Mouse (Mus musculus) testis, adult 2 months (tissue): Measurements from ENCODE around the gene Snapc2. TPM values are rescaled to one million over a fixed set of nuclear protein-coding genes. Genes with fewer than 3 reads are reported as not detected.
A peak's percentile ranks its signal among the peaks of the same experiment; 100 is the strongest.

Experiments
- H3K27ac ChIP-seq: fragments of 200-500 bp; 2 replicates; pipeline ENCODE4 v1.5.1; 2012; ENCODE audit warnings: low read depth, low read length; ENCODE audit not compliant: control insufficient read depth, insufficient read depth
- H3K27me3 ChIP-seq: fragments of 200-500 bp; 2 replicates; pipeline ENCODE4 v1.6.1; 2012; ENCODE audit warnings: mild to moderate bottlenecking, low read length, moderate library complexity; ENCODE audit not compliant: control insufficient read depth, insufficient read depth
- H3K36me3 ChIP-seq: fragments of 200-500 bp; 2 replicates; pipeline ENCODE4 v1.6.1; 2012; ENCODE audit warnings: mild to moderate bottlenecking, low read length; ENCODE audit not compliant: control insufficient read depth, insufficient read depth
- H3K4me1 ChIP-seq: fragments of 200-500 bp; 2 replicates; pipeline ENCODE4 v1.6.1; 2012; ENCODE audit warnings: low read length; ENCODE audit not compliant: control insufficient read depth, insufficient read depth
- H3K4me3 ChIP-seq: fragments of 200-500 bp; 2 replicates; pipeline ENCODE4 v1.5.1; 2012; ENCODE audit warnings: low read depth, mild to moderate bottlenecking, low read length, moderate library complexity, mixed read lengths; ENCODE audit not compliant: control insufficient read depth
- CTCF ChIP-seq: fragments of 200-500 bp; IDR thresholded peaks from 2 replicates; pipeline ENCODE4 v1.5.1; 2012; ENCODE audit warnings: low read depth, mild to moderate bottlenecking, inconsistent platforms, low read length, moderate library complexity; ENCODE audit not compliant: control insufficient read depth, insufficient read depth, insufficient replicate concordance
- POLR2A ChIP-seq: fragments of 200-500 bp; IDR thresholded peaks from 2 replicates; pipeline ENCODE4 v1.6.1; 2012; ENCODE audit warnings: low read depth, mild to moderate bottlenecking, inconsistent platforms, low read length, moderate library complexity; ENCODE audit not compliant: control insufficient read depth
- polyA plus RNA-seq: library from polyadenylated mRNA; depleted of rRNA; stranded (reverse); fragments of >200 nt; gene quantifications from 2 replicates; pipeline ENCODE4 v1.2.3, GENCODE M21; 2012

The Snapc2 gene
- polyA plus RNA-seq, 1 experiment: 16.0 TPM

DNA sequence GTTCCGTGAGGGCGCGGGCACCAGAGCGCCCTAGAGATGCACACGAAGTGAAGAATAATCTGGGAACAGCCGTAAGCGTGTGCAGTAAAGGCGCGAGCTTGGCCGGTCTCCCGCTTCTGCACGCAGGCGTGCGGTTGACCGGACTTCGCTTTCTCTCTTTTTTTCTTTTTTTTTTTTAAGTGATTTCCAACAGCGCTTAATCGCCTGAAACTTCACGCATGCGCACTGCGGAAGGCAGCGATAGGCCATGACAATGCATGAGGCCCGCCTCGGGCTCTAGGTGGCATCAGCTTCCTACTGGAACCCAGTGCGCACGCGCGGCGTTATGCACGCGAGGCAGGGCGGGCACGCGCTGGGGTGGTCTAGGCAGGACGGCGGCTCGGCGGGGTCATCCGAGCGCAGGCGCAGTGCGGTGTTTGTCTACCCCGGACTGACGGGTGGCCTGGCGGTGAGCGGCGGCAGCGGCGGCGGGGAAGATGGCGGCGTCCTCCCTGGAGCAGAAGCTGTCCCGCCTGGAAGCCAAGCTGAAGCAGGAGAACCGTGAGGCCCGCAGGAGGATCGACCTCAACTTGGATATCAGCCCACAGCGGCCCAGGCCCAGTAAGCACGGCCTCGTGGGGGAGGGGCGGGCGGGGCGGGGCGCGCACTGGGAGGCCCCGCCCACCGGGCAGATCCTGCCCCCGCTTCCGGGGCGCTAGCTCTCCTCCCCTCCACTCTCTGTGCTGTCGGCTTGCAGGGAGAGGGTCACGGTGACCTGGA lies 14.3 kb upstream of the Snapc2 start, which contains the start of the genes Map2k7 and Gm49320:
Gene Map2k7, plus strand, starts transcription at position 307 of the 759 bp plus-strand sequence.
Gene Gm49320, plus strand, starts transcription at position 432 of the 759 bp plus-strand sequence.
- Histone ChIP-seq H3K4me3 (peak within 1 kb of the TSS; percentile 96), H3K27ac (peak within 1 kb of the TSS; percentile 95), H3K27me3 (no peaks in the 10 kb centered on the region), H3K4me1 (peaks cover 3% of the 10 kb centered on the region; the same call in 1 of the 2 replicates), H3K36me3 (no peaks in the 10 kb centered on the region)
- TF ChIP-seq CTCF: no peak; the same call in 1 of the 2 replicates
- peak; percentile 45; the same call in 1 of the 2 replicates for TF ChIP-seq POLR2A

DNA sequence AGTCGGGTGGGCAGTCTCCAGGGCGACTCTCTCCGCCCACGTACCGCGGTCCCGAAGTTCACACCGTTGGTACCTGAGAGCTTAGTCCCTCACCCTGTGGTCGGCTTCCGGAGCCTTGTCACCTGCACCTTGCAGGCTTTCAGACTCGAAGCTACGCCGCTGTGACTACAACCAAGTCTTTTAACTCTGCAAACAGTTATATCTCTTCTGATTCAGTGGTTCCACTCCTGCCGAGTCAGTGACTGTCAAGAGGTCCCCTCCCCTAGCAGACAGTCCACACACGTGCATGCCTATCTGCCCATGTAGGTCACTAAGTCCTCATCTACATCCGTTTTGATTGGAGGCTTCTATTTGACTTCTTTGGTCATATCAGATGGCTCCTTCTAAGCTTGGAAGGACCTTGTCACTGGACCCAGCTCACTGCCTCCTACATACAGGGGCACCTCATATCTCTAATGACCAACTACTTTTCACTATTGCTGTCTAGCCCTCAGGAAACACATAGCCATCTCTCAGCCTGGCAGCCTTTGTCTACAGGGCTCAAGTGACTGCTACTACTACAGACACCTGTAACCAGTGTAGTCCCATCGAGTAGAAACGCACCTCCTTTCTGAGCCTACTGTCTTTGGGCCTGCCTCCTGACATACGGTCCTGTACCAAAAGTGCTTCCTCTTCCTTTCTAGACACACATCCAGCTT lies 13.5 kb upstream of the Snapc2 start:
- Histone ChIP-seq H3K4me3 (peak overlapping the region; percentile 96), H3K4me1 (peaks cover 3% of the 10 kb centered on the region; the same call in 1 of the 2 replicates), H3K36me3 (no peaks in the 10 kb centered on the region), H3K27ac (peak overlapping the region; percentile 86), H3K27me3 (no peaks in the 10 kb centered on the region)
- TF ChIP-seq CTCF (no peak), POLR2A (peak; percentile 19; the same call in 1 of the 2 replicates)

DNA sequence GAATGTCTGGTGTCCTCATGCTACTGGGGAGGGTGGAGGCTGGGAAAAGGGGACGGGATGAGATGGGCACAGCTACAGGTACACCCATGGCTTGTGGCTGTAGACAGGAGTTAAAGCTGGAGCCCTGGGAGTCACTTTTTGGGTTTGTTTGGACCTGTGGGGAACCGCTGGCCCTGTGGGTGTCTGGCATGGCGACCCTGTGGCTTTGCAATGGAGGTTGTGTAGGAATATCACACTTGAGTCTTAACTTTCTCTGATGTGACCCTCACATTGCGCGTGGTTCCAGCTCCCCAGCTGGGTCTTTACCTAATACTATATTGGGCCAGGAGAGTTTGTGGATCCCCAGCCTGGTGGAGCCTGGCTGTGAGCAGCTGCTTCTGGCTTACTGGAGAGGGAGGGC lies 7.8 kb upstream of the Snapc2 start:
- no peak overlapping the region for H3K27ac ChIP-seq
- H3K36me3 ChIP-seq: no peaks in the 10 kb centered on the region
- TF ChIP-seq POLR2A: no peak
- no peak for TF ChIP-seq CTCF
- no peak overlapping the region for H3K4me3 ChIP-seq
- H3K4me1 ChIP-seq: peaks cover 9% of the 10 kb centered on the region
- H3K27me3 ChIP-seq: no peaks in the 10 kb centered on the region

DNA sequence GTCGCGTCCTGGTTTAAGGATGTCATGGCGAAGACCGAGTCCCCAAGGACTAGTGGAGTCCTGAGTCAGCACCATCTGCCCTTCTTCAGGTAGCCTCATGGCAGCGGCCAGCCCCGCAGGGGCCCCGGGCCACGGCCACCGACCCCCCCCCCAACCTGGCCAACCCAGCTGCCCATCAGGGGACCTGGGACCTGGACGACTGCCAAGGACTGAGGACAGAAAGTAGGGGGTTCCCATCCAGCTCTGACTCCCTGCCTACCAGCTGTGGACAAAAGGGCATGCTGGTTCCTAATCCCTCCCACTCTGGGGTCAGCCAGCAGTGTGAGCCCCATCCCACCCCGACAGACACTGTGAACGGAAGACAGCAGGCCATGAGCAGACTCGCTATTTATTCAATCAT lies 7.1 kb upstream of the Snapc2 start:
- Histone ChIP-seq H3K27ac (no peak overlapping the region), H3K4me1 (peaks cover 14% of the 10 kb centered on the region), H3K4me3 (no peak overlapping the region), H3K27me3 (no peaks in the 10 kb centered on the region), H3K36me3 (no peaks in the 10 kb centered on the region)
- TF ChIP-seq POLR2A (no peak), CTCF (no peak)

DNA sequence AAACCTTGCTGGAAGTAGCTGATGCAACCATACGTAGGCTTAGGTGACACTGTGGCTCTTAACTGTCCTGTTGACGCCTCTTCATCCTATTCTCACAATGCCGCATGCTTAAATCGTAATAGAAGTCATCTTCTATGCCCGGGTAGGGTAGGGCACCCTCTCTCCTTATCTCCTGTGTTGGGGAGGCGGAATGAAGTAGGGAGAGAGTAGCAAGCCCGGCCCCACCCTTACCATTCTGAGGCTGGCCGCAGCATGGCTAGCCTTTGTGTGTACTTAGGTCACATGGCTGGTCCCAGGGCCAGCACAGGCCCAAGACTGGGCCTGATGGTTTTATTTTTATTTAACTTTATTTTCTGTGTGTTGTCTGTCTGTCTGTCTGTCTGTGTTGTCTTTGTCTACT lies 5.6 kb upstream of the Snapc2 start:
- Histone ChIP-seq H3K27me3 (no peaks in the 10 kb centered on the region), H3K4me1 (peaks cover 16% of the 10 kb centered on the region), H3K27ac (no peak overlapping the region; the same call in 1 of the 2 replicates), H3K4me3 (no peak overlapping the region), H3K36me3 (no peaks in the 10 kb centered on the region)
- TF ChIP-seq POLR2A: no peak
- TF ChIP-seq CTCF: no peak

DNA sequence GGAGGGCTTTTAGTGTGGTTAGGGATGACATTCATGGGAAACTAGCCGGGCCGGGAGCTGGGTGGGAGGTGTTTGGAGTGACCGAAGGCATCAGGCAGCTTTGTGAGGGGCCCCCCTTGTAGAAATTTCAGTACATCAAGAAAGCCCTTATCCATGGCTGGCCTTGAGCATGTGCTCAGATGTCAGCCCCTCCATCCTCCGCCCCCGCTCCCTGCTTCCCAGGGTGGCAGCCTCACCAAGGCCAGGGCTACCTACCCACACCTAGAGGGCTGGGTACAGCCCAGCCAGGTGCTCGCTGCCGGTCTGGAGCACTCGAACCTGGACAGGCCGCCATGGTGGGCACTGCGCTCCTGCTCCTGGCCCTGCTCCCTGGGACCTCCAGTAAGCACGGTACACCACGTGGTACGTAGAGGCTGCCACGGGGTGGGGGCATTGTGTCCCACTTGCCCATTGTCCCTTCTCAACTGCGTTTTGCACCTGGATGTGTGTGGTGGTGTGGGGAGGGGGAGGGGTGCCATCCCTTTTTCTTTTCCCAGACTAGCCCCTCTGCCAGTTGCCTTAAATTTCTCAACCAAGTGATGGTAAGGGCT lies 4.8 kb upstream of the Snapc2 start, which contains the start of gene Tgfbr3l:
Gene Tgfbr3l, plus strand, starts transcription at position 264 of the 590 bp plus-strand sequence.
- TF ChIP-seq CTCF (no peak), POLR2A (no peak)
- Histone ChIP-seq H3K36me3 (no peaks in the 10 kb centered on the region), H3K27ac (peak within 1 kb of the TSS; percentile 49)

DNA sequence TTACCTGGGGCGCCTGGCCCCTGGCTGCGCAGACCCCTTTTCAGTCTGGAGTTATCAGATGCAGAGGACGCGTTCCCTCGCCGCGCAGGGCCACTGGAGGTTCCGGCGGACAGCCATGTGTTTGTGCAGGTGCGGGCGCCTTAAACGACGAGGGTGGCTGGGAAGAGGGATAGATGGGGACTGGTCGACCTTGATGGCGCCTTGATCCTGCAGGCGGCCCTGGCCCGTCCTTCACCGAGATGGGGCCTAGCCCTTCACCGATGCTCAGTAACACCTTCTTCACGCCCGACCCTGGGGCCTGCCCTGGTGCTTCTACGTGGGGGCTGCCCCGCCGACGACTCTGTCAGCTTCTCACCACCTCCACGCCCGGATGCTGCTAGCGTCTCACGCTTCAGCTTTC lies 3.7 kb upstream of the Snapc2 start:
- H3K27ac ChIP-seq: peak overlapping the region; percentile 5; the same call in 1 of the 2 replicates
- peaks cover 19% of the 10 kb centered on the region for H3K4me1 ChIP-seq
- no peaks in the 10 kb centered on the region for H3K27me3 ChIP-seq
- TF ChIP-seq POLR2A (no peak), CTCF (no peak)
- H3K36me3 ChIP-seq: no peaks in the 10 kb centered on the region
- peak overlapping the region; percentile 56 for H3K4me3 ChIP-seq

More for the DNA sequence above, 4.8 kb upstream of the Snapc2 start, which contains the start of gene Tgfbr3l:
- Histone ChIP-seq H3K4me1 (peaks cover 16% of the 10 kb centered on the region), H3K27me3 (no peaks in the 10 kb centered on the region), H3K4me3 (peak within 1 kb of the TSS; percentile 56)
